Mouse (Mus musculus) bone marrow, adult 2 months (tissue): ENCODE measurements at regions not wholly inside any gene's neighbourhood (a gene's known extent, or its start where the extent isn't known, plus 50 kb on each side); places are given as distances from the start of the nearest gene placed in this dataset.

ENCODE experiments used
- CTCF ChIP-seq: fragments of 200-500 bp; IDR thresholded peaks from 2 replicates; pipeline ENCODE4 v1.5.1; 2011; ENCODE audit warnings: low read length, control low read depth; ENCODE audit not compliant: control insufficient read depth, insufficient read depth
- POLR2A ChIP-seq: fragments of 200-500 bp; IDR thresholded peaks from 2 replicates; pipeline ENCODE4 v1.6.1; 2011; ENCODE audit warnings: low read depth, mild to moderate bottlenecking, control low read depth, low read length, borderline replicate concordance; ENCODE audit not compliant: control insufficient read depth

DNA sequence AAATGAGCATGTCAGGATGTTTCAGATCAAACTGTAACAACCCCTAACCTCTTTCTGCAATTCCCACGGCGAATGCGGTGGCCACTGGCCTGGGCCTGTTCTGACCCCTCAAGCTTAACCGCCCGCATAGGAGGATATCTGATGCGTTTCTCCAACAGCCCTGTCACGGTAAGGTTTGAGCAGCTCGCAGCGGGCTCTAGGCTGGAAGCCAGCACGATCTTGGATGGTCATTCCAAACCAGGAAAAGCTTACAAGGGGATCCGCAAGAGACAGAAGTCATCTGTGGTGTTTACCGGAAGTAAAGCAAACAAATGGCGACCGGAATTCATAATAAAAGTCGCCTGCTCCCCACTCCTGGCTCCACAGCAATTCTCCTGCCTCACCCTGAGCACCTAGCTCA lies 281.7 kb downstream of the Pdcd6ip start:
- TF ChIP-seq POLR2A (no peak), CTCF (no peak)
